Mouse (Mus musculus) small intestine, adult 2 months (tissue): ENCODE data around the gene Golga1.

Experiments
- CTCF ChIP-seq: fragments of 200-500 bp; IDR thresholded peaks from 2 replicates; pipeline ENCODE4 v1.5.1; 2012; ENCODE audit warnings: low read depth, mild to moderate bottlenecking, control low read depth, inconsistent platforms, low read length, moderate library complexity, mixed read lengths; ENCODE audit not compliant: insufficient replicate concordance, insufficient read length; ENCODE audit errors: extremely low read depth
- POLR2A ChIP-seq: fragments of 200-500 bp; IDR thresholded peaks from 2 replicates; pipeline ENCODE4 v1.6.1; 2012; ENCODE audit warnings: low read depth, mild to moderate bottlenecking, control low read depth, inconsistent platforms, low read length, moderate library complexity

DNA sequence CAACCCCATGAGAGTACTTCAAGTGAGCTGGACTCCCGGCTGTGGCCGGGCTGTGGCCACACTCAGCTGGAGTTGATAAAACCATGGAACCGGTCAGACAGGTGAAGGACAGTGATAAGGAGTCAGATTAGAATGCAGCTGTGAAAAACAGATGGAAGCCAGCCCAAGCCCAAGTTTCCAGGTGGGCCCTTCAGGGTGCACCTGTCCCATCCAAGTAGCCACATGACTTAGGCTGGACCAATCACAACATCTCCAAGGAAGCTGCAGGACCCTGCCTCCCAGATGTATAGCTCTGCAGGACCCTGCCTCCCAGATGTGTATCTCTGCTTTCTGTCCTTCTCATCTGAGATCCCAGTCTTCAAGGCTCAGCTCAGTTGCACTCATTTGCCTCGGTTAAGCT, 73.3 kb downstream of the Golga1 start:
- TF ChIP-seq CTCF: no peak
- no peak for TF ChIP-seq POLR2A
